Mouse (Mus musculus): ENCODE data around the gene Lenep. TPM values are rescaled to one million over a fixed set of nuclear protein-coding genes. Genes with fewer than 3 reads are reported as not detected.

Gene Lenep
- polyA plus RNA-seq, 1 experiment = 4.0 TPM

GRCm38 (mm10) chr3:89378394-89379067 is 24.1 kb downstream of the Lenep start:
- H3K27me3 ChIP-seq (ENCODE audit: control insufficient read depth, insufficient read depth, low read length) = no peaks in the 10 kb centered on the region
- no peak overlapping the region for H3K27ac ChIP-seq (ENCODE audit: insufficient read depth, low read length)
- TF ChIP-seq CTCF (IDR thresholded peaks at IDR 0.05; ENCODE audit: borderline replicate concordance, insufficient read depth, low read depth, low read length) (peak; percentile 88), POLR2A (IDR thresholded peaks at IDR 0.05; ENCODE audit: borderline replicate concordance, insufficient read depth, low read length) (no peak)
- WGBS = 9% methylated on average over 27 of the region's 29 CpGs
- peak; percentile 54 to 75 for DNase-seq
- H3K4me1 ChIP-seq (ENCODE audit: control insufficient read depth, insufficient read depth, low read length) = 0 out of 2 replicates have a peak, but pooled peaks cover 2% of the 10 kb centered on the region
- peak overlapping the region; percentile 53 for H3K4me3 ChIP-seq (replicated peaks; ENCODE audit: insufficient read depth, low read depth, low read length)

- H3K4me1 ChIP-seq (ENCODE audit: control insufficient read depth, insufficient read depth, low read length) = 0 out of 2 replicates have a peak, but pooled peaks cover 2% of the 10 kb centered on the region
- DNase-seq = peak in 1 of 2 experiments; percentile 19
- 75% methylated on average over 4 of the region's 4 CpGs for WGBS
- TF ChIP-seq CTCF (IDR thresholded peaks at IDR 0.05; ENCODE audit: borderline replicate concordance, insufficient read depth, low read depth, low read length) = no peak
- TF ChIP-seq POLR2A (IDR thresholded peaks at IDR 0.05; ENCODE audit: borderline replicate concordance, insufficient read depth, low read length) = no peak
- H3K27ac ChIP-seq (ENCODE audit: insufficient read depth, low read length) = no peak overlapping the region
- H3K27me3 ChIP-seq (ENCODE audit: control insufficient read depth, insufficient read depth, low read length) = no peaks in the 10 kb centered on the region
- no peak overlapping the region for H3K4me3 ChIP-seq (replicated peaks; ENCODE audit: insufficient read depth, low read depth, low read length)
Observed at GRCm38 (mm10) chr3:89377831-89378230, 24.8 kb downstream of the Lenep start.

GRCm38 (mm10) chr3:89373581-89374231 is 28.9 kb downstream of the Lenep start:
- Histone ChIP-seq H3K27ac (ENCODE audit: insufficient read depth, low read length) (no peak overlapping the region), H3K4me1 (ENCODE audit: control insufficient read depth, insufficient read depth, low read length) (0 out of 2 replicates have a peak, but pooled peaks cover 2% of the 10 kb centered on the region), H3K4me3 (replicated peaks; ENCODE audit: insufficient read depth, low read depth, low read length) (no peak overlapping the region), H3K27me3 (ENCODE audit: control insufficient read depth, insufficient read depth, low read length) (no peaks in the 10 kb centered on the region)
- TF ChIP-seq CTCF (IDR thresholded peaks at IDR 0.05; ENCODE audit: borderline replicate concordance, insufficient read depth, low read depth, low read length) = no peak
- TF ChIP-seq POLR2A (IDR thresholded peaks at IDR 0.05; ENCODE audit: borderline replicate concordance, insufficient read depth, low read length) = no peak
- 52% methylated on average over 5 of the region's 5 CpGs for WGBS
- no peak for DNase-seq

- no peak for TF ChIP-seq CTCF (IDR thresholded peaks at IDR 0.05; ENCODE audit: borderline replicate concordance, insufficient read depth, low read depth, low read length)
- no peak for TF ChIP-seq POLR2A (IDR thresholded peaks at IDR 0.05; ENCODE audit: borderline replicate concordance, insufficient read depth, low read length)
- peak in 1 of 2 experiments; percentile 3 for DNase-seq
- Histone ChIP-seq H3K27me3 (ENCODE audit: control insufficient read depth, insufficient read depth, low read length) (no peaks in the 10 kb centered on the region), H3K4me3 (replicated peaks; ENCODE audit: insufficient read depth, low read depth, low read length) (no peak overlapping the region), H3K27ac (ENCODE audit: insufficient read depth, low read length) (no peak overlapping the region), H3K4me1 (ENCODE audit: control insufficient read depth, insufficient read depth, low read length) (no peaks in the 10 kb centered on the region)
- 70% methylated on average over 11 of the region's 11 CpGs for WGBS
Observed at GRCm38 (mm10) chr3:89367338-89367737, 35.3 kb downstream of the Lenep start.

- no peaks in the 10 kb centered on the region for H3K4me1 ChIP-seq (ENCODE audit: control insufficient read depth, insufficient read depth, low read length)
- no peak overlapping the region for H3K27ac ChIP-seq (ENCODE audit: insufficient read depth, low read length)
- 80% methylated on average over 20 of the region's 20 CpGs for WGBS
- H3K4me3 ChIP-seq (replicated peaks; ENCODE audit: insufficient read depth, low read depth, low read length) = no peak overlapping the region
- TF ChIP-seq POLR2A (IDR thresholded peaks at IDR 0.05; ENCODE audit: borderline replicate concordance, insufficient read depth, low read length) (no peak), CTCF (IDR thresholded peaks at IDR 0.05; ENCODE audit: borderline replicate concordance, insufficient read depth, low read depth, low read length) (no peak)
- H3K27me3 ChIP-seq (ENCODE audit: control insufficient read depth, insufficient read depth, low read length) = no peaks in the 10 kb centered on the region
- peak in 1 of 2 experiments; percentile 4 for DNase-seq
Observed at GRCm38 (mm10) chr3:89365486-89366414, 36.8 kb downstream of the Lenep start.

- WGBS = 83% methylated on average over 11 of the region's 11 CpGs
- Histone ChIP-seq H3K27ac (ENCODE audit: insufficient read depth, low read length) (no peak within 1 kb of the TSS), H3K4me1 (ENCODE audit: control insufficient read depth, insufficient read depth, low read length) (no peaks in the 10 kb centered on the region), H3K27me3 (ENCODE audit: control insufficient read depth, insufficient read depth, low read length) (no peaks in the 10 kb centered on the region), H3K4me3 (replicated peaks; ENCODE audit: insufficient read depth, low read depth, low read length) (no peak within 1 kb of the TSS)
- DNase-seq = no peak
- TF ChIP-seq CTCF (IDR thresholded peaks at IDR 0.05; ENCODE audit: borderline replicate concordance, insufficient read depth, low read depth, low read length) (no peak), POLR2A (IDR thresholded peaks at IDR 0.05; ENCODE audit: borderline replicate concordance, insufficient read depth, low read length) (no peak)
Observed at GRCm38 (mm10) chr3:89365153-89365485, 37.5 kb downstream of the Lenep start, which contains the start of gene Dcst1. Gene Dcst1, minus strand, starts transcription at chr3:89365253.

- TF ChIP-seq POLR2A (IDR thresholded peaks at IDR 0.05; ENCODE audit: borderline replicate concordance, insufficient read depth, low read length) (no peak), CTCF (IDR thresholded peaks at IDR 0.05; ENCODE audit: borderline replicate concordance, insufficient read depth, low read depth, low read length) (no peak)
- H3K4me3 ChIP-seq (replicated peaks; ENCODE audit: insufficient read depth, low read depth, low read length) = no peak overlapping the region
- no peak overlapping the region for H3K27ac ChIP-seq (ENCODE audit: insufficient read depth, low read length)
- H3K4me1 ChIP-seq (ENCODE audit: control insufficient read depth, insufficient read depth, low read length) = no peaks in the 10 kb centered on the region
- DNase-seq = peak in 1 of 2 experiments; percentile 3
- H3K27me3 ChIP-seq (ENCODE audit: control insufficient read depth, insufficient read depth, low read length) = no peaks in the 10 kb centered on the region
- WGBS = 52% methylated on average over 8 of the region's 8 CpGs
Observed at GRCm38 (mm10) chr3:89364631-89365030, 38.0 kb downstream of the Lenep start.

Measured in cerebellum, adult 2 months (tissue).